Mouse (Mus musculus) subcutaneous adipose tissue, adult 2 months (tissue): ENCODE results near the gene Ubald1. TPM values are rescaled to one million over a fixed set of nuclear protein-coding genes. Genes with fewer than 3 reads are reported as not detected.

Source experiments
- polyA plus RNA-seq: library from polyadenylated mRNA; depleted of rRNA; stranded (reverse); fragments of >200 nt; gene quantifications from 2 replicates; pipeline ENCODE4 v1.2.3, GENCODE M21; 2012; ENCODE audit warnings: low replicate concordance; rRNA removed

Ubald1 gene
- polyA plus RNA-seq = 50.1 and 59.8 TPM in 2 replicates

DNA sequence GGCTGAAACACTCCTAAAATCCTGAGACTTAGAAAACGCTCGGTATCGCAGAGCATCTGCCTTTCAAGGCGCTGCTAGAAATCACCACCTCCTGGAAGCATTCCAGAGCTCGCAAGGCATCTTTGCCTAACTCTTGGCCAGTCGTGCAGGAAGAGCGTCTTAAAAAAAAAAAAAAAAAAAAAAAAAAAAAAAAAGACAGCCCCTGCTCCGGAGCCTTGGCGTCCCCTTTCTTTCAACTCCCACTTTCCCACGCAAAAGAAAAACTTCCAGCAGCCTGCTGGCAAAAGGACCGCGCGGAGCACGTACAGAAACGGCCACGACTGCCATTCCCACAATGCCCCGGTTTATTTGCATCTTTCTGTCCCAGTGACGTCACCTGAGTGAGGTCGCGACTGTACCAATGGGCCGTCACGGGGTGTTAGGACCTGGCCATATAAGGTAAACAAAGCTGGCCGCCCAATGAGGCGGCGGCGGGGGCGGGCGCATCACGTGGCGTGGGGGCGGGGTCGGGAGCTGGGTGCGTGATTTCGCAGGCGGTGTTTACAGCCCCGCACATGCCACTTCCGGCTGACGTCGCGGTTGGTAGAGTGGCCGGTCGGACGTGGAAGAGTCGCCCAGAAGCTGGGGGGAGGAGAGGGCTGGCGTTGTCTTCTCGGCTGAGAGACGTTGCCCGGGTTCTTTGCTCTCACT lies at the start of gene Ubald1:
Gene Ubald1, minus strand, starts transcription at position 180 of the 690 bp plus-strand sequence.

DNA sequence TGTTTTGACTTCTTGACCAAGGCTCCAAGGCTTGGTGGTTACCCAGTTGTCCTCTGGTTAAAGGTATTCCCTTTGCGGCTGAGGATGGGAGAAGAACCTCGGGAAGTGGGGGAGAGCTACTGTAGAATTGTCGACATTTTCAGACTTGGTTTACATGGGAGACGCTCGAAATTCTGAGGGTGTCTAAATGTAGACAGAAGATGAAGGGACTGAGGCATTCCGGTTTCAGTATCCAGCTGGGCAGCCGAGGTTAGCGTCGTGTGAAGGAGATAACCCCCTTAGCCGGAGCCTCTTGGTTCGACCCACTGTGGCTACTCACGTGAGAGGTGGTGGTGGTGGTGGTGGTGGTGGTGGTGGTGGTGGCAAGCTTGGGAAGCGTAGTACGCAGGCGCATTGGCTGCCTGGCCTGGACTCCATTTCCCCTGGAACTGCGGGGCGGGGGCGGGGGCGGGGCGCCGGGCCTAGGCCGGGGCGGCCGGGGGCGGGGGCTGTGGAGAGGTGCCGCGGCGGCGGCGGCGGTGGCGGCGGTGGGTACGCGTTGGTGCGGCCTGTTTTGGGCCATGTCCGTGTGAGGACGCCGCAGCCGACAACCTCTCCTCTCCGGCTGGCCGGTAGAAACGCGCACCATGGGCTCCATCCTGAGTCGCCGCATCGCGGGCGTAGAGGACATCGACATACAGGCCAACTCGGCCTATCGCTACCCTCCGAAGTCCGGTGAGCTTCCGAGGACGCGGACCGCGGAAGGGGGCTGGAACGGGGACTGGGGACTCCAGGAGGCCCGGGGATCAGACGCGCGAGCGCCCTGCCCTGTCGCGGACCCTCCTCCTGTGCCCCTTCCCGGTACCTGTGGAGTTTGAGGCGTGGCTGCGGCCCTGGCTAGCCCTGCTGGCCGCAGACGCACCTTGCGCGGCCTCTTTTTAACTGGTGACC lies 5.9 kb upstream of the Ubald1 start, which contains the start of gene Mgrn1:
Gene Mgrn1, plus strand, starts transcription at position 490 of the 930 bp plus-strand sequence.

GRCm38 (mm10) chr16:4835191-4835590 lies 44.9 kb downstream of the Ubald1 start, which contains the start of gene 4930562C15Rik:
Gene 4930562C15Rik (plus strand): TSS chr16:4835416.

Other genes starting within 250 kb of the Ubald1 start
- 41.7 and 46.7 TPM in 2 replicates for gene Vasn, start 240.4 kb downstream of the Ubald1 start, polyA plus RNA-seq
- gene Dnaja3, start 240.3 kb downstream of the Ubald1 start, polyA plus RNA-seq = 39.1 and 49.0 TPM in 2 replicates
- gene Coro7, start 200.5 kb downstream of the Ubald1 start, polyA plus RNA-seq = 54.8 and 56.0 TPM in 2 replicates
- gene Nmral1, start 161.0 kb downstream of the Ubald1 start, polyA plus RNA-seq = 11.5 and 16.7 TPM in 2 replicates
- gene Hmox2, start 154.0 kb downstream of the Ubald1 start, polyA plus RNA-seq = 44.2 and 52.6 TPM in 2 replicates
- gene Cdip1, start 90.0 kb downstream of the Ubald1 start, polyA plus RNA-seq = 88.3 and 114 TPM in 2 replicates
- not detected in 2 replicates for gene 4930562C15Rik, start 44.9 kb downstream of the Ubald1 start, polyA plus RNA-seq
- gene Mgrn1, start 5.9 kb upstream of the Ubald1 start, polyA plus RNA-seq = 152 and 171 TPM in 2 replicates
- gene Nudt16l1, start 58.4 kb upstream of the Ubald1 start, polyA plus RNA-seq = 111 and 113 TPM in 2 replicates
- gene Anks3, start 83.9 kb upstream of the Ubald1 start, polyA plus RNA-seq = 41.0 and 73.9 TPM in 2 replicates
- not detected in 2 replicates for gene Sept12, start 117.5 kb upstream of the Ubald1 start, polyA plus RNA-seq
- gene Smim22, start 127.0 kb upstream of the Ubald1 start, polyA plus RNA-seq = 20.9 TPM in 1 of 2 replicates, not detected in the other
- gene Rogdi, start 133.2 kb upstream of the Ubald1 start, polyA plus RNA-seq = 94.1 and 95.1 TPM in 2 replicates
- 71.6 and 83.7 TPM in 2 replicates for gene Glyr1, start 169.5 kb upstream of the Ubald1 start, polyA plus RNA-seq
- gene Ubn1, start 169.7 kb upstream of the Ubald1 start, polyA plus RNA-seq = 34.5 and 48.9 TPM in 2 replicates